Mouse (Mus musculus) ES-E14 (cell line): ENCODE results near the gene Cyth3.

Experiments
- CHD2 ChIP-seq: IDR thresholded peaks from 2 replicates; pipeline ENCODE4 v1.6.1; 2014; ENCODE audit warnings: mild to moderate bottlenecking, low read depth, low read length, inconsistent platforms
- HCFC1 ChIP-seq: IDR thresholded peaks from 2 replicates; pipeline ENCODE4 v1.6.1; 2012; ENCODE audit warnings: low read length, inconsistent platforms, borderline replicate concordance; ENCODE audit not compliant: insufficient read depth
- MAFK ChIP-seq: IDR thresholded peaks from 2 replicates; pipeline ENCODE4 v1.6.1; 2014; ENCODE audit warnings: mild to moderate bottlenecking, low read depth, low read length, inconsistent platforms; ENCODE audit not compliant: insufficient read depth
- ZC3H11A ChIP-seq: IDR thresholded peaks from 2 replicates; pipeline ENCODE4 v1.6.1; 2012; ENCODE audit warnings: low read depth, mild to moderate bottlenecking, inconsistent platforms, low read length, borderline replicate concordance
- ZNF384 ChIP-seq: IDR thresholded peaks from 2 replicates; pipeline ENCODE4 v1.6.1; 2012; ENCODE audit warnings: low read depth, low read length, inconsistent platforms

DNA sequence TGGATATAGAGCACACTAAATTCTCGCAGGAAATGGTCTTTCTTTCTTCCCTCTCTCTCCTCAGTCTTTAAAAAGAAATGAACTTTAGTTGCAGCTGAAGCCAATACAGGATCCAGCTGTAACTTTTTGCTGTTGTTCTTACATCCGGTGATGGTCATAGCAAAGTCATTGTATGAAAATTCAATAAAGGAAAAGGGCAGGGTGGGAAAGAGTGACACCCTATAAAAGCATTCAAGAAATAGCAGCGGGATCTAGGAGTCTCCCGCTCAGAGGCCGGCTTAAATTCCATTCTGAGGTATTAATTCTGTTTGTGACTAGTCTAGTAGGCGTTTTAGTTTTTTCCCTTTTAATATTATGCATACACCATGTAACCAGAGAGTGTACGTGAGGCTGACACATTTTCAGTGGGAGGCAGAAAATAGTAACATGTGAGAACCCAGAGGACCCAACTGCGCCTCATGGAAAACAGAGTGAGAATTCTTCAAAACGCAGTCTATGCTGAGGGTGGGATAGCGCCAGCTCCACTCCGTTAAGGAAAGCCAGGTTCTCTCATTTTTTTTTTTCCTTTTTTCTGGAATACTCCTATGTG is 15.7 kb downstream of the Cyth3 start:
- TF ChIP-seq ZNF384 (no peak), ZC3H11A (no peak), CHD2 (no peak), HCFC1 (no peak), MAFK (no peak)
